Mouse (Mus musculus) embryonic facial prominence, embryonic 14.5 days (tissue): ENCODE data around the gene 1700012B09Rik. TPM values are rescaled to one million over a fixed set of nuclear protein-coding genes. Genes with fewer than 3 reads are reported as not detected.

ENCODE experiments used
- ATAC-seq: fragments of 200-750 bp; cut with Nextera tagmentation; 2 replicates; pipeline ENCODE4 v1.8.0; 2017; ENCODE audit warnings: low read depth, moderate number of reproducible peaks, moderate TSS enrichment
- DNase-seq: peaks from one replicate; pipeline ENCODE4 v3.0.0-alpha.2; 2015; ENCODE audit warnings: low spot score
- H3K27ac ChIP-seq: fragments of 300-500 bp; sonication (generic); replicated peaks from 2 replicates; pipeline ENCODE4 v1.5.1; 2014; ENCODE audit warnings: low read depth, mild to moderate bottlenecking, low read length, moderate library complexity
- H3K27me3 ChIP-seq: fragments of 300-500 bp; sonication (generic); replicated peaks from 2 replicates; pipeline ENCODE4 v1.6.1; 2014; ENCODE audit warnings: low read length; ENCODE audit not compliant: control insufficient read depth, insufficient read depth
- H3K36me3 ChIP-seq: fragments of 300-500 bp; sonication (generic); 2 replicates; pipeline ENCODE4 v1.6.1; 2014; ENCODE audit warnings: low read length, mixed read lengths; ENCODE audit not compliant: control insufficient read depth, insufficient read depth
- H3K4me1 ChIP-seq: fragments of 300-500 bp; sonication (generic); 2 replicates; pipeline ENCODE4 v1.6.1; 2014; ENCODE audit warnings: antibody characterized with exemption, low read length; ENCODE audit not compliant: control insufficient read depth, insufficient read depth
- H3K4me2 ChIP-seq: fragments of 300-500 bp; sonication (generic); 2 replicates; pipeline ENCODE4 v1.6.1; 2014; ENCODE audit warnings: low read depth, mild to moderate bottlenecking, low read length, moderate library complexity, mixed read lengths
- H3K4me3 ChIP-seq: fragments of 300-500 bp; sonication (generic); 2 replicates; pipeline ENCODE4 v1.5.1; 2014; ENCODE audit warnings: low read depth, mild to moderate bottlenecking, low read length
- H3K9ac ChIP-seq: fragments of 300-500 bp; sonication (generic); 2 replicates; pipeline ENCODE4 v1.6.1; 2014; ENCODE audit warnings: low read depth, mild to moderate bottlenecking, low read length, moderate library complexity, mixed read lengths
- H3K9me3 ChIP-seq: fragments of 300-500 bp; sonication (generic); 2 replicates; pipeline ENCODE4 v1.6.1; 2016; ENCODE audit warnings: low read length; ENCODE audit not compliant: control insufficient read depth
- WGBS: fragments of 180-500 bp; shearing (Covaris S2); extraction: QIAGEN DNeasy Blood & Tissue Kit; methylation state at CpG from one replicate; pipeline ENCODE4 v1.1.7; 2014; 5-methylcytosine and 5-hydroxymethylcytosine counted together
- polyA plus RNA-seq: library from polyadenylated mRNA; unstranded; fragments of >200 nt; fragmentation: Nextera tagmentation; extraction: Ambion mirVana; gene quantifications from 2 replicates; pipeline ENCODE4 v1.2.1, GENCODE M21; 2014

Gene 1700012B09Rik
- polyA plus RNA-seq, 1 experiment from 2014 or later = 5.8 TPM

DNA sequence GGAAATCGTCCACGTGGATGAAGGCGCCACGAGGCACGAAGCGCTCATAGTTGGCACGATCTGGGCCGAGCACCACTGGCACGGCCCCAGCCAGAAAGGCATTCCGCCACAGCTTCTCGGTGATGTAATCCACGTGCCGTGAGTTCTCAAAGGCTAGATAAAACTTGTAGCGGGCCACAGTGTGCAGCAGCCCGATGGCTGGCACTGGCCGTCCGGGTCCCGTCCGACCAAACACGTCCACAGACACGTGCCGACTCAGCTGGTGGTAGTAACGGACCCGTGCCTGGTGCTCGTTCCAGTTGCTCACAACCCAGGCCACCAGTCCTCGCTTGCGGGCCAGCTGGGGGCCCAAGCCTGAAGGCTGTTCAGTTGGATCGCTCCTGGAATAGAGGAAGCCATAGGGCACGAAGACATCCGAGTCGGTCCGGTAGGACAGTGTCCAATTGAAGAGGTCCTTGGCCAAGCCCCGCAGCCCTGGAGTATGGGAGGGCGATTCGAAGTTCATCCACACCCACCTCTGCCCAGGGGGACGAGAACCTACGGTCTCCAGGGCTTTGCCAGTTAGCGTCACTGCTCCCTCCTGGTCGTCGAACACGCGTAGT, 19.8 kb downstream of the 1700012B09Rik start:
- Histone ChIP-seq H3K4me1 (peaks cover 3% of the 10 kb centered on the region), H3K9ac (peak overlapping the region; percentile 73), H3K4me3 (peak overlapping the region; percentile 57), H3K4me2 (peak overlapping the region; percentile 91), H3K9me3 (no peaks in the 10 kb centered on the region), H3K36me3 (no peaks in the 10 kb centered on the region), H3K27ac (no peak overlapping the region), H3K27me3 (peaks cover 6% of the 10 kb centered on the region; the same call in 1 of the 2 replicates)
- DNase-seq (no peak), ATAC-seq (no peak)
- WGBS = 58% methylated on average over 42 of the region's 42 CpGs

DNA sequence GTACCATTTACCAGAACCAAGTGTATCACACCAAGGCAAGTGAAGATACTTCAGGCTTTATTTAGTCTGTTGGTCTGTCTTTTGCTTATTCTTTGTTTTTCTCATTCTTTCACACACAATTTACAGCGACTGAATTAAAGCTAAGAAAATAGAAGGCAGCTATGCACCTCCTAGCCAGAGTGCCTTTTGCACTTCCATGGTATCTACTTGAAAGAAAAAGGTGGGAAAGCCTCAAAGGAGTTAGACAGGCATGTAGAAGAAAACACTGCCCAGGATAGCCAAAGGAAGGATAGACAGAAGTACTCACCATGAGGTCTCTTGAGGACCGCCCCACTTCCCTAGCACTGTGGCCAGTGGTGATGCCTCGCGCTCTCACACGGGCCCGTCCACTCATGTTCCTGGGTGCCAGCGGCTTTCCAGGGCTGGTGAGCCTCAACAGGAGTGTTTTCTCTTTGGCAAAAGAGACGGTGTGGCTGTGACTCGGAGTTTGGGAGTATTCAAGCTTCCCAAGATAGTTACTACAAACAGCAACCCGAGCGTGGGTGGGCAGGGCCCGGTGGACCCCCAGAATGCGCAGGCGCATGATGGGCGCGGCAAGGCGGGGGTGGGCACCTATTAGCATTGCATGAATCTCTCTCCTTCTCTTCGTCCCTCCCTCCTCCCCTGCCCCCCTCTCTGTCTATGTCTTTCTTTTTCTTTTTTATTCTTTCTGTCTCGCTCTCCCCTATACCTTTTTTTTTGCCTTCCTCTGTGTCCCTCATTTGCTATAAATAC, 30.5 kb downstream of the 1700012B09Rik start, which contains the start of gene Piwil4:
Piwil4 (minus strand) TSS at position 583 of the 774 bp plus-strand sequence.
- ATAC-seq = no peak
- Histone ChIP-seq H3K4me2 (no peak within 1 kb of the TSS), H3K27me3 (no peaks in the 10 kb centered on the region), H3K9ac (no peak within 1 kb of the TSS), H3K27ac (no peak within 1 kb of the TSS), H3K4me3 (no peak within 1 kb of the TSS), H3K4me1 (no peaks in the 10 kb centered on the region), H3K36me3 (no peaks in the 10 kb centered on the region), H3K9me3 (no peaks in the 10 kb centered on the region)
- WGBS = 84% methylated on average over 18 of the region's 19 CpGs
- DNase-seq = no peak

DNA sequence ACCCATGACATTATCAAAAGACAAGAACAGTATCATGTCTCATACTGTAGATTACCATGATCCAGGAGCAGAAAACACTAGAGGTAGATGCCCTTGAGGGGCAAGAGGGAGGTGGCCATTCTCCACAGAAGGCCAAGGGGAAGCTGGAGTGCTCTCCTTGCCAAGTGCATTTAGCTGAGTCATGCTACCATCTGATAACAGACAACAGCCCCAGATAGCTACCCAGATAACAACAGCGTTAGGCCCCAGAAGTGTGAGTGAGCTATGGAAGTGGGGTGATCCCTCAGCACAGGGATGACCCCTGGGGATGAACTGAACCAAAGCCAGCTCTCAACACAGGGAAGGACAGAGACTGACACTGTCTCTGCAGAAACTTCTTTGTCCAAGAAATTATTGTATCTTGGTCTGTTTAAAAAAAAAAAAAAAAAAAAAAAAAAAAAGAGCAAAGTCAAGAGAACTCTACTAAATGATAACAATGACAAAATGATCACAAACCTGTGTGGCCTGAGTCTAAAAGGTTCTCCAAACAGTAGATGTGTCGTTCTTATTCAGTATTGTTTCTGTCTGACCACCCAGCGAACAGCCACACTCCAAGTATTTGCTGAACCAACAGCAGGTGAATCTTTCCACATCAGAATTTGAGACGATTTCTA, 31.2 kb downstream of the 1700012B09Rik start:
- Histone ChIP-seq H3K27ac (no peak overlapping the region), H3K4me3 (no peak overlapping the region), H3K9ac (no peak overlapping the region), H3K9me3 (no peaks in the 10 kb centered on the region), H3K4me2 (no peak overlapping the region), H3K27me3 (no peaks in the 10 kb centered on the region), H3K36me3 (no peaks in the 10 kb centered on the region), H3K4me1 (no peaks in the 10 kb centered on the region)
- DNase-seq = no peak
- WGBS = 87% methylated on average over 4 of the region's 4 CpGs
- no peak for ATAC-seq

DNA sequence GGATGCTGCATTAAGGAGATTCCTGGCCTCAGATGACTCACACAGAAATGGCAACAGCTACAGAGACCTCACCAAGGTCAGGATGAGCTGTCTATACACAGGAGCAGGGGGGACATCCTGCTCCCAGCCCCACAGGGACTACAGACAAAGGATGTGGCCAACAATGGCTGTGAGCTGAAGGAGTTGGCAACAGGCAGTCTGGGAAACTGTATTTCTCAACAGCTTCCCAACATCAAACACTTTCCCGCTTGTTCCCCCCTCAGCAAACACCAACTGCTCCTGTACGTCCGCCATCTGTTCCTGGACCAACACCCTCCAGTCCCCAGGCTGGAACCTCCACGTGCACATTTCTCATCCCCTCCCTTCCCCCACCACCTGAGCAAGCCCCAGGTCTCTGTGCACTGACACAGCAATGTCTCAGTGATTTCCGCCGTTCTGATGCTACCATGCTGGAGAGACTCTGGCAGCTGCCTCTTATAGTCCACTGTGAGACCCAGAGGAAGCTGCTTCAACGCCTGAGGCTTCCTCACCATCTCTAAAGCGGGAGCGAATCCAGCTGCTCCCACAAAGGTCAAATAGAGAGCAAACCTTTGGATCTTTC, 39.8 kb downstream of the 1700012B09Rik start:
- Histone ChIP-seq H3K4me1 (no peaks in the 10 kb centered on the region), H3K27me3 (no peaks in the 10 kb centered on the region), H3K4me3 (no peak overlapping the region), H3K9ac (no peak overlapping the region), H3K36me3 (no peaks in the 10 kb centered on the region), H3K9me3 (no peaks in the 10 kb centered on the region), H3K27ac (no peak overlapping the region), H3K4me2 (no peak overlapping the region)
- ATAC-seq = peak; percentile 67
- WGBS = 24% methylated on average over 9 of the region's 9 CpGs
- DNase-seq = peak; percentile 46

DNA sequence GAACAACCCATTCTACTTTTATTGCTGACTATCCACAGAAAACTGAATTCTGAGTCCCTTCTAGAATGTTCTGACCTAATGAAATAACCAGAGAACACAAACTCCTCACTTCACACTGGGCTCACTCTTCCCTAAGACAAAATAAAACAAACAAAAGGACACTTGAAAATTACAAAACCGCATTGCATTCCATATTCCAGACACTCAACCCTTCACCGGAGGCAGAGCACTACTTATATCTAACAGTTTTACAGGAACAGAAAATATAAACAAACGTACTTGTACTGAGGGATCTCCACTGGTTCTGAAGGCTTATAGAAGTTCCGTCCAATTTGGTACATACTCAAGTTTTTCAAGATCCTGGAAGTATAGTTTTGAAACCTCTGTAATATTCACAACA, 42.5 kb downstream of the 1700012B09Rik start:
- no peak for DNase-seq
- no peaks in the 10 kb centered on the region for H3K36me3 ChIP-seq
- H3K27ac ChIP-seq = no peak overlapping the region
- 82% methylated on average over 4 of the region's 4 CpGs for WGBS
- ATAC-seq = no peak
- H3K9ac ChIP-seq = no peak overlapping the region
- H3K4me3 ChIP-seq = no peak overlapping the region
- H3K27me3 ChIP-seq = no peaks in the 10 kb centered on the region
- no peak overlapping the region for H3K4me2 ChIP-seq
- no peaks in the 10 kb centered on the region for H3K9me3 ChIP-seq
- no peaks in the 10 kb centered on the region for H3K4me1 ChIP-seq

DNA sequence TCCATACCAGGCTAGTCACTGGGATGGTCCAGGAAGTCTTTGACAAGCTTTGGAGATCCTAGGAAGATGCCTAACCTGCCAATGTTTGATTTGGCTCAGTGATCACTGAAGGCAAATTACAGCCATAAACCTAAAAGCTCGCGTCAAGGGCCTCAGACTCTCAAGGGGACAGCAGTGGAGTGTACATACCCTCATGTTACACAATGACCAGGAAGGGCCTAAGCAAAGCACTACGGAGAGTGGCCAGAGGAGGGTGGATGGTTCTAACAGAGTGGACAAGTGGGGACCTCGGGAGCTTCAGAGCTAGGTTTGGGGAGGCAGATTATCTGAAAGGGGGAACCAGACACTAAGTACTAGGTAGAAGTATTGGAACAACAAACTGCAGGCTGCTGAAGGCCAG, 44.2 kb downstream of the 1700012B09Rik start:
- no peaks in the 10 kb centered on the region for H3K27me3 ChIP-seq
- H3K4me3 ChIP-seq = no peak overlapping the region
- WGBS = 93% methylated on average over 4 of the region's 4 CpGs
- no peaks in the 10 kb centered on the region for H3K4me1 ChIP-seq
- H3K27ac ChIP-seq = no peak overlapping the region
- H3K9me3 ChIP-seq = no peaks in the 10 kb centered on the region
- DNase-seq = no peak
- no peak for ATAC-seq
- H3K9ac ChIP-seq = no peak overlapping the region
- no peak overlapping the region for H3K4me2 ChIP-seq
- no peaks in the 10 kb centered on the region for H3K36me3 ChIP-seq

DNA sequence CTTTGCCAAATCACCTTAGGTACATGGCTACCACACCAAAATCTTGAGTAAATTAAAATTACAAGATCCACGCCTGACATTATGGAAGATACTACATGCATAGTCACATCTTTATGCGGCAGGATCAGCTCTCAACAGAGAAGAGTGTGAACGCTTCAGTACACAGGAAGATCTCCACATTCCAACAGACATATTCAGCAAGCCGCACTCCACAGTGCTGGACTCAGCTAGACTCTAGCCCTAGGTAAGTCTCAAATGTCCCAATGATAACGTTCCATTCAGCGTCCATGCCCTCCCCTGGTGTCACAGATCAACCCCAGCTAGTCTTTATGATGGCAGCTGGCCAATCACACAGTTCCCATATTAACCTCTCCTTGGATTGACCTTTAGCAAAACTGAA, 44.8 kb downstream of the 1700012B09Rik start:
- Histone ChIP-seq H3K9me3 (no peaks in the 10 kb centered on the region), H3K4me3 (no peak overlapping the region), H3K4me1 (no peaks in the 10 kb centered on the region), H3K27me3 (no peaks in the 10 kb centered on the region), H3K4me2 (no peak overlapping the region), H3K27ac (no peak overlapping the region), H3K9ac (no peak overlapping the region), H3K36me3 (no peaks in the 10 kb centered on the region)
- WGBS = 81% methylated on average over 6 of the region's 6 CpGs
- DNase-seq = no peak
- ATAC-seq = no peak

DNA sequence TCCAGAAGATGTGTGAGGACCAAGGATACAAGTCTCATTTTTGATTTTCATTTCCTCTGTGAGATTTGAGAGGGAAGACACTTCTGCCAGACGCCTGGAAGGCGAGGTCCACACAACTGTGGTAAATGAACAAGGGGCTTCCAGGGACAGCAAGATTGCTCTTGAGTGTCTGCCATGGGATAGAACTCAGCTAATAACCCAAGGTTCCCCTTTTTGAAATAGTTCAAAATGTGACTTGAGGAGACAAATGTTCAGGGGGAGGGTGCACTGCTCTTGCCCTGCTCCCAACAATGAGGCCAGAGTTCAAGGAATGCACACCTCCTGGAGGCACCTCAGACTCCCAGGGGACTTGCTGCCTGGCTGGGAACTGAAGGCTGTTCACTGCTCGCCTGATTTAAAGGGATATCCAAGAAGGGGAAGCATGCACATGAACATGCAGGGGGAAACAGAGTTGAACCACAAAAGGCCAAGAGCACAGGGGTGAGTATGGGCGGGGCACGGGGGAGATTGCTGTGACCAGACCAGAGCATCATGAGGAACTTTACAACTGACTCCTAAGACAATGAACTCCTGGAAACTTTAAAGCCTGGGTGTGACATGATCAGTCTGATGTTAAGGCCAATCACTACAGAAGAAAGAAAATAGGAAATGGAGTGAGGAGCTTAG, 45.9 kb downstream of the 1700012B09Rik start:
- no peak overlapping the region for H3K27ac ChIP-seq
- H3K9me3 ChIP-seq = no peaks in the 10 kb centered on the region
- H3K9ac ChIP-seq = no peak overlapping the region
- ATAC-seq (no peak), DNase-seq (no peak)
- no peaks in the 10 kb centered on the region for H3K4me1 ChIP-seq
- no peaks in the 10 kb centered on the region for H3K27me3 ChIP-seq
- 72% methylated on average over 5 of the region's 5 CpGs for WGBS
- H3K4me3 ChIP-seq = no peak overlapping the region
- no peaks in the 10 kb centered on the region for H3K36me3 ChIP-seq
- no peak overlapping the region for H3K4me2 ChIP-seq
